Mouse (Mus musculus): ENCODE data around the gene Rab20.

GRCm38 (mm10) chr8:11450184-11451113 is 28.1 kb downstream of the Rab20 start:
- peak; percentile 81 for TF ChIP-seq CTCF (IDR thresholded peaks at IDR 0.05)
- TF ChIP-seq POLR2A (IDR thresholded peaks at IDR 0.05; ENCODE audit: insufficient read depth, low read depth, low read length): no peak
- 0 out of 2 replicates have a peak, but pooled peaks have one; percentile 73 for TF ChIP-seq EP300 (IDR thresholded peaks at IDR 0.05; ENCODE audit: insufficient read depth, low read depth, low read length)
